Mouse (Mus musculus): ENCODE data around the gene Lmx1b.

The Lmx1b gene

DNA sequence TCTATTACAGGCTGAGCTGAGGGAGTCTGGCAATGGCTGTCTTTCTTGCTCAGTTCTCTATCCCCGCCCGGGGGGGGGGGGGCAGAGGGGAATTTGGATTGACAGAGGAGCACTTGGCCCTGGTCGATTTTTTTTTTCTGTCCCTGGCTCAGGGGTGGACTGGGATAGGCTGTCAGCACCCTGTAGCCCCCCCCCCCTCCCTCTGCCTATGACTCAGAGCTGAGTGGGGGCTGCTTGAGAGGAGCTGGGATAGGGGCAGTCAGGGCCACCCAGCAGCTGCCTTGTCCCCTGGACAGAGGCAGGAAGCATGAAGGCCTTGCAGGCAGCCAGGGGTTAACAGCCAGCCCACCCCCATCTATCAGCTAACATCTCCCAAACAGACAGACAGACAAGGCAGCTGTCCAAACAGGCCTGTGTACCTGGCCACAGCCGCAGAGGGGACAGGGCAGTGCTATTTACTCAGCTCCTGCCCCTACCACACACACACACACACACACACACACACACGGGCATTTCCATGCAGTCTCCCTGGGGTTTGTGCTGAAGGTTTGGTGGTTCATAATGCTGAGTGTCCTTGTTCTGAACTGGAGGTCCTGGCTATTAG, 57.8 kb downstream of the Lmx1b start:
- DNase-seq, result no peak

DNA sequence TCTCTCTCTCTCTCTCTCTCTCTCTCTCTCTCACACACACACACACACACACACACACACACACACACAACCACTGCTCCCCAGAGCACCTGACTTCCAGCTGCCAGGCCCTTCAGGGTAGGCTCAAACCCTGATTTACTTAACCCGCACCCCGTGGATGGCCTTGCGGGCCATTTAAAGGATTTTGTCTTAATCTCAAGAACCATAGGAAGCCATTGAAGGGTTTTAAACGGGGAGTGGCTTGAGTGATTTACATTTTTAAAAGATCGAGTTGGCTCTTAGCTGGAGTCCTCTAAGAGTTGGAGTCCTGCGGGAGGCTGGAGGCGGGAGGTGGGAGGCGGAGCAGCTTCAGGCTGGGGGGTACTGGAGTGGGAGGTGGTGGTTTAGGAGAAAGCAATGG, 58.4 kb downstream of the Lmx1b start:
- no peak for DNase-seq

DNA sequence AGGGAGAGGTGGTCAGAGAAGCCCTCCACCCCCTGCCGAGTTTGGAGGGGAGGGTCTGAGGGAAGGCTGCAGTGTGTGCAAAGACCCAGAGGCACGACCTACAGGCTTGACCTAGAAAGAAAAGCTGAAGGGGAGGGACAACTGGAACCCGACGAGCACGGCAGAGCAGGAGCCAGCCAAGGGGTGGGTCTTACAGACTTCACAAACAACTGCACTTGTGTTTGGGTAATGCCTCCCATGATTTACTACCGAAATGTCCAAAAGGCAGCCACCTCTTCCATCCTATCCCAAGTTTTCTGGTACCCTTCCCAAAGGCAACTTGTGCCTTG, 58.9 kb downstream of the Lmx1b start:
- DNase-seq, result no peak

DNA sequence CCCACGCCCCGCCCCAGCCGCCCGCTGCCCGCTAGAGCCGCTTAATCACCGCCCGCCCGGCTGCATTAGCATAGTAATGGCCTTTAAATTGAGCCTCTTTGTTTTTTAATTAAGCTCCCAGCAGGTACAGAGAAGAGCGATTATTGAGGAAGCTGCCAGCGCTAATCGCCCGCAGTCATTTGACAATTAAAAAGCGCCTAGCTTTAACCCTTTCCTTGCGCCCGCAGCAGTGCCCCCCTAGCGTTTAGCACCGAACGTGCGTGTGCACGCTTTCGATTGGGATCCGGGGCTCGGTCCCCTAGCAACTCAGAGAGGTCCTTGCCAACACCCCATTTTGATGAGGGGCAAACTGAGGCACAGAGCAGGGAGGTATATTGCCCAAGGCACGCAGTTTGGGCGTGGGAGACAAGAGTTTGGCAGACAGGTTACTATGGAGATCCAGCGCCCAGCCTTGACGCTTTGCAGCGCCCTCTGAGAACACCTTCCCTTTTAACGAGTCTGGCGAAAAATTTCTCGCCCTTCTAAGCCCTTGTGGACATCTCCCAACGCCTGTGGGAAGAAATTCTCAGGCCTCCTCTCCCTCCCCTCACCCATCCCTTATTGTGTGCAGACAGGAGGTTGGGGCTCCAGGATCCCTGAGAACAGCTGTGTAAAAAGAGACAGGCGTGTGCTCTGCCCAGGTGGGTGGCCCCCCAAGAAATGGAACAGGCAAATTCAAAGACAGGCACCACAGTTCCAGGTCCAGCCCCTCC, 59.4 kb downstream of the Lmx1b start:
- DNase-seq, result no peak

DNA sequence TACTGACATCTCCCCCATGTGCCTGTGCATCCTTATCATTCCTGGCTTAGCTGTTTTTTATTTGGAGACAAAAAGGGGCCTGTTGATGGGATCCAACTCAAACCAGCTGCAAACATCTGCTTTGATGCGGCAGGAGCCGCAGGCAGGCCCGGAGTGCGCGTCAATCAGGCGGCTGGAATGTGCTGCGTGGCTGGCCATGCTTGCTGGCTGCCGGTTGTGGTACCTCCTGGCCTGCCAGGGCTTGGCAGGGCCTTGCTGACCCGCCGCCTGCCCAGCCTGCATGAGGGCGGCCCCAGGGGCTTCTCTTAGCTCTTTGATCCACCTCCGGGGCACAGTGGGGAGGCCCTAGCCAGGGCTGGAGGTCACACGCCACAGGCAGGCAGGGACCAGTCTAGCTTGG, 64.9 kb downstream of the Lmx1b start:
- peak; percentile 21 for DNase-seq

GRCm38 (mm10) chr2:33573075-33573474, 67.2 kb downstream of the Lmx1b start:
- DNase-seq, result no peak

- DNase-seq, result no peak
Measured at GRCm38 (mm10) chr2:33571219-33571824, 69.0 kb downstream of the Lmx1b start.

DNA sequence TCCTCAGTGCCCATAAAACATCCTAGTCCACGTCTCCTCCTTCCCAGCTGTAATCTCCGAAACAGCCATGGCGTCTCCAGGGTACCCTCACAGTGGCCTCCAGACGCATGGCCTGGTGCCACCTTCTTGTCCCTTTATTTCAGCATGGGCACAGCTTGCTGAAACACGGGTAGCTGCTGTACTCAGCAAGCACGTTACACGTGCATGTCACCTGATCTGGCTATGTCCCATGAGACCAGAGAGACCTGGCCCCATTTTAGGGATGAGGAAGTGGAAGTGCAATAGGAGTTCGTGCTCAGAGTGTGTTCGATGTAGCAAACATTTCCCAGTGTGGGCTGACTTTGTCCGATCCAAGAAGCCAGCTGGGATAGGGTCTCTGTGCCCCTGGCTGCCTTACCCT, 70.6 kb downstream of the Lmx1b start:
- no peak for DNase-seq

GRCm38 (mm10) chr2:33569240-33569639, 71.1 kb downstream of the Lmx1b start:
- peak; percentile 45 for DNase-seq

DNA sequence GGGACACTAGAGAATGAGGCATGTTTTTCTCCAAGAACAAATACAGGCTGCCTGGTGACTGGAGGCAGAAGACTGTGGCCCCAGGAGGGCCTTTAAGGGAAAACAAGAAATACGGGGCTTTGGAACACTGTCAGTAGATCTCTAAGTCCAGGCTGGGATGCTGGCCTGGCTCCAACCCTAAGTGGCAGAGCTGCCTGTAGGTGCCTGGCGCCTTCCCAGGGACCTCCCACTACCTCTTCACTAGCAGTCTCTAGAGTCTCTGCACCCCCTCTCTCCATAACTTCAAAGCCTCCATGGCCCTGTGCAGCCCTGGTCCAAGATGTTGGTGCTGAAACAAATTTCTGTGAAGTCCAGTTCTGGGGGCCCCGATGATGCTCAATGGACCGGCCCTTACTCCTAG, 74.4 kb downstream of the Lmx1b start:
- DNase-seq, result no peak

DNA sequence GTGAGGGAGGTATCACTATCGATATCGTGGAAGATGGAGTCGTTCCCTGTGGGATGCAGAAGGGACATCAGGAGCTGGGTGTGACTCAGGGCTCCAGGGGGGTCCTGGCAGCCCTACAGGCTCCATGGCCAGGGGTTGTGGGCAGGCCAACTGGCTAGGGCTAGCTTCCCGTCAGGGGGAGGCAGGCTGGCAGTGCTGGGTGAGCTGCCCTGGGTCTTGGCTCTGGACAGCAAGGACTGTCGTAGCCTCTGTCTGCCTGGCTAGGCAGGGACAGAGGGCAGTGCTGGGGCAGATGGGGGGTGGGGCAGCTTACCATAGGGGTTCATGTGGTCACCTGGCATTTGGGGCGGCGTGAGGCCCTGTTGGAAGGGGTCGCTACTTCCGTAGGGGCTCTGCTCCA, 75.6 kb downstream of the Lmx1b start:
- no peak for DNase-seq

GRCm38 (mm10) chr2:33559752-33560151, 80.6 kb downstream of the Lmx1b start:
- peak; percentile 50 for DNase-seq

GRCm38 (mm10) chr2:33559334-33559733, 81.0 kb downstream of the Lmx1b start:
- no peak for DNase-seq

DNA sequence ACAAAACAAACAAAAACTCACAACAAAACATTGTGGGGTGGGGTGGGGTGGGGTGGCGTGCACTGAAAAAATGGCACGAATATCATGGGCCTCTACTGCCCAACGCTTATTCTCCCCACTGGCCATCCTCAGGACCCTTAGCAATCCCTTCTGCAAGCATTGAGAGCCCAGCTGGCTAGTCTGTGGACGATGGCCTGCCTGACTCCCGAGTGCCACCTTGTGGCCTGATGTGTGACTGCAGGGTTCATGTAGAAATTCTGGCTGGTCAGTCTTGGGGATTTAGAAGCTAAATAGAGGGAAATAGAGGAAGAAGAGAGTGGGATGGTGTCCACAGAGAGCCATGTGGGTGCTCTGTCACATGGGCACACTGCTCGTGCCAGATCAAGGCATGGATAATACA, 82.1 kb downstream of the Lmx1b start:
- DNase-seq, result peak; percentile 77

GRCm38 (mm10) chr2:33555573-33555972, 84.7 kb downstream of the Lmx1b start:
- no peak for DNase-seq

GRCm38 (mm10) chr2:33552672-33553071, 87.6 kb downstream of the Lmx1b start:
- DNase-seq, result no peak

GRCm38 (mm10) chr2:33547595-33547994, 92.7 kb downstream of the Lmx1b start:
- no peak for DNase-seq

DNA sequence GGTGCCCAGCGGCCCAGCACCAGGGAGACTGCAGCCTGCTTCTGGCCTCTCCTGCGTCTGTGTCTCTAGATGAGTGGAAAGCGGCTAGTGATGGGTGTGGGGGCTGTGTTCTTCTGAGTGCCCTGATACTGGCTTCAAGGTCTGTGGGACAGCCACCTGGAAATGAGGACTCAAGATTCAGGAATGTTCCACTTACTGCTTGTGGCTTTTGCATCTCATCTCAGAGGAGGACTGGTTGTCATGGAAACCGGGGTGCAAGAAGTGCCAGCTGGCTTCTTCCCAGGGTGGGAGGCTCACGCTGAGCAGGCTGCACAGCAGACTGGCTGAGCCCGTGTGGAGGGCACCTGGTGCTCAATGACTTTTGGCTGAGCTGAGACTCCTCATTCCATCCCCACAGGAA, 93.4 kb downstream of the Lmx1b start:
- peak; percentile 65 for DNase-seq

DNA sequence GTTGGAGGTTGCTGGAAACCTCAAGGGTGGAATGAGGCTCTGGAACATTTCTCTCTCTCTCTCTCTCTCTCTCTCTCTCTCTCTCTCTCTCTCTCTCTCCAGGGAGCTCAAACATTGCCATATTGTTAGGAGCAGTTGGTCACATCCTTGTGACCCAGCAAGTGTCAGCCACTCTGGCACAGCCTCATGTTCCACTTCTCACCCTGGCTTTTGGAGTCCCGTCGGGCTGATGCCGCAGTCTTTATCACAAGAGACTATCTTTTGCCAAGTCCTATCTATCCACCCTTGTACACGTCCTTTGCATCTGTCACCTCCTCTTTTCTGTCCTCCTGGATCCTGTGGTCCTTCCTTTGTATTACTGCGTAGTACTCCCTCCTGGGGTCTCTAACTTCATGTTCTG, 94.3 kb downstream of the Lmx1b start:
- DNase-seq, result no peak

GRCm38 (mm10) chr2:33544781-33545566, 95.3 kb downstream of the Lmx1b start:
- no peak for DNase-seq

- DNase-seq, result no peak
Measured at GRCm38 (mm10) chr2:33544203-33544762, 96.0 kb downstream of the Lmx1b start.

GRCm38 (mm10) chr2:33543429-33544202, 96.7 kb downstream of the Lmx1b start:
- DNase-seq, result no peak

Measured in lung, postnatal 14 days (tissue).